Mouse (Mus musculus): ENCODE results near the gene Ltbp2. TPM values are rescaled to one million over a fixed set of nuclear protein-coding genes. Genes with fewer than 3 reads are reported as not detected.

Ltbp2 gene
- polyA plus RNA-seq, 1 experiment from 2014 or later, result 0.29 TPM

DNA sequence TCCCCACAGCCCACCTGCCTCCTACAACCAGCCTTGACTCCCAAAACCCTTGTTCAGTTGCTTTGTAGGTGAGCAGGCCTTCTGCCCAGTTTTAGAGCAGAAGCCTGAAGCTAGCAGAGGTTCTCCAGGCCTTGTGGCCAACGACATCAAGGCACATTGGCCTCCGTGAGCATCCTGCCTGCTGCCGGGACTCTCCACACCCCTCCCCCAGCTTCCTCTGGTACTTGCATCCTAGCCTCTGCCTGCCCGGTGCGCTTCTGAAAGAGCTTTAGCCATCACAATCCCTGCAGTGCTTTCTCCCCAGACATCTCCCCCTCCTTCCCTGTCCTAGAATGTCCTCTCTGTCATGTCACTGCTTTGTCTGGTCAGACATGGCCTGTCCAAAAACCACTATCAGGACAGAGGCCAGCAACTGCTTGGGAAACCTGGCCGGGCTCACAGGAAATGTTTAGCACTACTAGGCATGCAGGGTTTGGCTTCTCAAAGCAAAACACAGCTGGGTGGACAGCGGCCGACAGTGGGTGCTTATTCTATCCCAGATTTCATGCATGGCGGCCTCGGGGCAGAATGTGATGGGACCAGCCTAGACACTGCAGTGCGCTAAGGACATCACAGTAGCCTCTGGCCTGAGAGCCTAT is 24.8 kb downstream of the Ltbp2 start:
- peaks cover 39% of the 10 kb centered on the region for H3K4me1 ChIP-seq (replicated peaks; ENCODE audit: control insufficient read depth, insufficient read depth, low read length)
- 48% methylated on average over 11 of the region's 11 CpGs for WGBS
- no peaks in the 10 kb centered on the region for H3K36me3 ChIP-seq (ENCODE audit: control insufficient read depth, insufficient read depth, low read length)
- ATAC-seq (replicated peaks; ENCODE audit: low FRiP score), result no peak
- DNase-seq (ENCODE audit: low spot score), result no peak
- H3K9me3 ChIP-seq (ENCODE audit: control insufficient read depth, low read length), result no peaks in the 10 kb centered on the region
- H3K9ac ChIP-seq (ENCODE audit: low read depth, low read length), result no peak overlapping the region
- H3K27me3 ChIP-seq (replicated peaks; ENCODE audit: control insufficient read depth, insufficient read depth, low read length), result 0 out of 2 replicates have a peak, but pooled peaks cover 6% of the 10 kb centered on the region
- H3K4me2 ChIP-seq, result no peak overlapping the region
- no peak overlapping the region for H3K27ac ChIP-seq (ENCODE audit: low read depth, low read length)
- H3K4me3 ChIP-seq (ENCODE audit: low read depth, low read length), result no peak overlapping the region

DNA sequence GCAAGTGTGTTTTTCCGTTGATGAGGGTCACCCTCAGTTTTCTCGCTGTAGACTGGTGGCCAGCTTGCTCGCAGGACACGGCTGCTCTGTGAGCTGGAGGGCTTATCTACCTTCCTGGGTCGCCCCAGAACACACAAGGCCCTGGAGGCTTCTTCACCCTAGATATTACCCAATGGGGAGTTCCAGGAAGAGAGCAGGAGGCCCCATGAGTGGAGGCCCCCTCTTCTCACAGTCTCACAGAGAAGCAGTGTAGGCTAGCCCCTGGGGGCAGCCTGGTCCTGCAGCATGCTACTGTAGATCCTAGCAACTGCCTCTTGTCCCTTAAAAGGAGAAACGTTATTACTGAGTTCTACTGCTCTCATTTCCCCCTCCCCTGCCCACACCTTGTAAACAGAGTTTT is 28.4 kb downstream of the Ltbp2 start:
- Histone ChIP-seq H3K4me1 (replicated peaks; ENCODE audit: control insufficient read depth, insufficient read depth, low read length) (peaks cover 18% of the 10 kb centered on the region), H3K27me3 (replicated peaks; ENCODE audit: control insufficient read depth, insufficient read depth, low read length) (0 out of 2 replicates have a peak, but pooled peaks cover 14% of the 10 kb centered on the region), H3K9ac (ENCODE audit: low read depth, low read length) (0 out of 2 replicates have a peak overlapping the region, but pooled peaks have one; percentile 21), H3K27ac (ENCODE audit: low read depth, low read length) (no peak overlapping the region), H3K9me3 (ENCODE audit: control insufficient read depth, low read length) (no peaks in the 10 kb centered on the region), H3K4me2 (no peak overlapping the region), H3K36me3 (ENCODE audit: control insufficient read depth, insufficient read depth, low read length) (no peaks in the 10 kb centered on the region), H3K4me3 (ENCODE audit: low read depth, low read length) (no peak overlapping the region)
- 39% methylated on average over 6 of the region's 6 CpGs for WGBS
- ATAC-seq (replicated peaks; ENCODE audit: low FRiP score) (peak; percentile 79), DNase-seq (ENCODE audit: low spot score) (no peak)

DNA sequence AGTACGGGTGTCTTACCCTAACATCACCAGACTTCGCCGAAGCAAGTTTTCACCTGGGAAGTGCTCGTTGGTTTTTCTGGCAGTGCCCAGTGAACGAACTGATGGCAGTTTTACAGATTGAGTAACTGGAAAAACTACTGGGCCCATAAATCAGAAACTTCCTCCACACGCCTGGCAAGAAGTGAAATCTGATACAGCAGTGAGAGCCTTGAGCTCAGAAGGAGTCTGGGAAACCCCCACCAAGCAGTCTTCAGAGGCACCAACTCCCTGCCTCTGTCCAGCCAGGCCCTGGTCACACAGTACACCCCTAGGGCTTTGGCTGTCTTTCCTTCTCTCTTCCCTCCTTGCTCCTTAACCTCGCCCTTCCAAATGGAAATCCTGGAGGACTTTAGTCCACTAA is 28.9 kb downstream of the Ltbp2 start:
- Histone ChIP-seq H3K9me3 (ENCODE audit: control insufficient read depth, low read length) (no peaks in the 10 kb centered on the region), H3K4me2 (no peak overlapping the region), H3K36me3 (ENCODE audit: control insufficient read depth, insufficient read depth, low read length) (no peaks in the 10 kb centered on the region), H3K27me3 (replicated peaks; ENCODE audit: control insufficient read depth, insufficient read depth, low read length) (0 out of 2 replicates have a peak, but pooled peaks cover 14% of the 10 kb centered on the region), H3K27ac (ENCODE audit: low read depth, low read length) (no peak overlapping the region), H3K4me3 (ENCODE audit: low read depth, low read length) (no peak overlapping the region), H3K9ac (ENCODE audit: low read depth, low read length) (no peak overlapping the region), H3K4me1 (replicated peaks; ENCODE audit: control insufficient read depth, insufficient read depth, low read length) (peaks cover 18% of the 10 kb centered on the region)
- DNase-seq (ENCODE audit: low spot score) (no peak), ATAC-seq (replicated peaks; ENCODE audit: low FRiP score) (no peak; the same call in 1 of the 2 replicates)
- 54% methylated on average over 7 of the region's 7 CpGs for WGBS

DNA sequence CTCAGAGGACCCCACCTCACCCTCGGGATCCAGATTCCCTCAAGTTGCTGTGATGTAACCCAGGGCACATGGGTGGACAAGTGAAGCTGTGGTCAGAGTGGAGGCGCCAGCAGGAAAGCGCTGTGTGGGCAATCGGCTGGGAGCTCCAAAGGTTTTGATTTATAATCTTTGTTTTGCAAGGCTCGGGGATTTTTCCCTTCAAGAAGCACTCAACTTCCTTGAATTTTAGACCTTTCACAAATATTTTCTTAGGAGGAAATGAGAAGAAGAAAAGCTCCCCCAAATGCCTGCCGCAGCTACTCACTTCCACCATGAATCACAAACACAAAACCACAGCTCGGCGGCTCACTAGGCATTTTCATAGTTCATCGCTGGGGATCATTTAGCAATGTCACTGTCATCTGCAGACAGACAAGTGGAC is 29.7 kb downstream of the Ltbp2 start:
- no peaks in the 10 kb centered on the region for H3K9me3 ChIP-seq (ENCODE audit: control insufficient read depth, low read length)
- no peaks in the 10 kb centered on the region for H3K36me3 ChIP-seq (ENCODE audit: control insufficient read depth, insufficient read depth, low read length)
- H3K4me2 ChIP-seq, result no peak overlapping the region
- no peak overlapping the region for H3K4me3 ChIP-seq (ENCODE audit: low read depth, low read length)
- H3K27me3 ChIP-seq (replicated peaks; ENCODE audit: control insufficient read depth, insufficient read depth, low read length), result 0 out of 2 replicates have a peak, but pooled peaks cover 14% of the 10 kb centered on the region
- no peak overlapping the region for H3K27ac ChIP-seq (ENCODE audit: low read depth, low read length)
- peaks cover 18% of the 10 kb centered on the region for H3K4me1 ChIP-seq (replicated peaks; ENCODE audit: control insufficient read depth, insufficient read depth, low read length)
- H3K9ac ChIP-seq (ENCODE audit: low read depth, low read length), result no peak overlapping the region
- ATAC-seq (replicated peaks; ENCODE audit: low FRiP score) (no peak), DNase-seq (ENCODE audit: low spot score) (no peak)
- WGBS, result 50% methylated on average over 9 of the region's 9 CpGs

DNA sequence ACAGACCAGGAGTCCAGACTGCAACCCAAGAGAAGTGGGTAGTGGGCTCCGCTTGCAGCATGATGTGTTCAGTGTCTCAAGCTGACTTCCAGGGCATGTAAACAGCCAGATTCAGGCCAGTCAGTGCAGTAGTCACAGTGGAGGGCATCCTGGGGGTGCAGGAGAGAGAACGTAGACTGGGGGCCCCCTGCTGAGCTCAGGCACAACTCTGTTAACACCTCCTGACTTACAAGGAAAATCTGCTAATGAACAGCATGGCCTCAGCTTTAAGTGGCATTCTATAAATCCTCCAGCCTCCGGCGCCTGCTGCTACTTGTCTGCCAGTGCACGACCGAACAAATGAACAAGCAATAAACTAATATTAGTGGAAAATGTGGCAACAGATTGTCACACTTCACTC is 33.6 kb downstream of the Ltbp2 start:
- H3K9ac ChIP-seq (ENCODE audit: low read depth, low read length), result no peak overlapping the region
- H3K4me2 ChIP-seq, result no peak overlapping the region
- no peaks in the 10 kb centered on the region for H3K36me3 ChIP-seq (ENCODE audit: control insufficient read depth, insufficient read depth, low read length)
- H3K9me3 ChIP-seq (ENCODE audit: control insufficient read depth, low read length), result no peaks in the 10 kb centered on the region
- H3K27ac ChIP-seq (ENCODE audit: low read depth, low read length), result no peak overlapping the region
- 71% methylated on average over 6 of the region's 6 CpGs for WGBS
- DNase-seq (ENCODE audit: low spot score) (no peak), ATAC-seq (replicated peaks; ENCODE audit: low FRiP score) (no peak)
- no peak overlapping the region for H3K4me3 ChIP-seq (ENCODE audit: low read depth, low read length)
- 0 out of 2 replicates have a peak, but pooled peaks cover 9% of the 10 kb centered on the region for H3K27me3 ChIP-seq (replicated peaks; ENCODE audit: control insufficient read depth, insufficient read depth, low read length)
- peaks cover 2% of the 10 kb centered on the region for H3K4me1 ChIP-seq (replicated peaks; ENCODE audit: control insufficient read depth, insufficient read depth, low read length)

DNA sequence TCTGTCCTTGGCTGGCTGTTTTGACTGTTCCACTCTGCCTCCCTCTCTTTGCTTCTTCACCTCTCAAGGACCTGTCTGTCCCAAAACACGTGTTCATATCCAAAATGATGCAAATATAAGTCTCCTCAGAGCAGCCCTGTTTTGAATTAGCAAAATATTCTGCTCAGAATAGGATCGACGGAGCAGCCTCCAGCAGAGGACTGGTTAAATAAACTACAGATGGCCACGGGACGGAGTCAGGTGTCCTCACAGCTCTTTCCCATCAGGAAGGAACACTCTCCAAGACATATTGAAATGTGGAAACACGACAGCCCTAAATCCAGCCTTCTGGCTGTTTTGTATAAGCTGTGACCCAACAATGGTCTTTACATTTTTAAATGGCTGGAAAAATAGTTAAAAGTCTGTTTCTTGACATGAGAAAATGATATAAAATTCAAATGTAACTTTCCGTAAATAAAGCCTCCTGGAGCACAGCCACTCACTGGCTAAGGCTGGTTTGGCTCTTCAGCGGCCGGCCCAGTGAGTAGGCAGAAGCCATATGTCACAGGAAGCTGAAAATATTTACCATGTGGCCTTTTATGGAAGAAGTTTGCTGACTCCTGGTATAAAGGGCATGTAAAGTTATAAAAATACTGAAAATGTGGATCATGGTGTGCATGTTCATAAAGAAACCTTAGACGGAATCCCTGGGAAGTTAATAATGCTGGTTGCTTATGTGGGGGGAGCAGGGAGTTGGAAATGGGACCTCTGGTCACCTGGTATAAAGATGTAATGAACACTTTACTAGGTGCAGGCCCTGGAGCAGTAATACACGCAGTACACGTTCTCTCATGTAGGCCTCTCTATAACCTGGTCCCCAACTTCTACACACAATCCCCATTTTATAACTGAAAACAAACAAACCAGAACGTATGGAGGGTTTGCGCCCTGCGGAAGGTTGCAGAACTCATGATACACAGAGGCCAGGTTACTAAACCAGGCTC is 34.9 kb downstream of the Ltbp2 start:
- Histone ChIP-seq H3K4me2 (no peak overlapping the region), H3K4me3 (ENCODE audit: low read depth, low read length) (no peak overlapping the region), H3K9ac (ENCODE audit: low read depth, low read length) (no peak overlapping the region), H3K27me3 (replicated peaks; ENCODE audit: control insufficient read depth, insufficient read depth, low read length) (0 out of 2 replicates have a peak, but pooled peaks cover 8% of the 10 kb centered on the region), H3K27ac (ENCODE audit: low read depth, low read length) (no peak overlapping the region), H3K36me3 (ENCODE audit: control insufficient read depth, insufficient read depth, low read length) (no peaks in the 10 kb centered on the region), H3K9me3 (ENCODE audit: control insufficient read depth, low read length) (no peaks in the 10 kb centered on the region), H3K4me1 (replicated peaks; ENCODE audit: control insufficient read depth, insufficient read depth, low read length) (no peaks in the 10 kb centered on the region)
- ATAC-seq (replicated peaks; ENCODE audit: low FRiP score), result no peak
- DNase-seq (ENCODE audit: low spot score), result no peak
- 82% methylated on average over 15 of the region's 15 CpGs for WGBS

DNA sequence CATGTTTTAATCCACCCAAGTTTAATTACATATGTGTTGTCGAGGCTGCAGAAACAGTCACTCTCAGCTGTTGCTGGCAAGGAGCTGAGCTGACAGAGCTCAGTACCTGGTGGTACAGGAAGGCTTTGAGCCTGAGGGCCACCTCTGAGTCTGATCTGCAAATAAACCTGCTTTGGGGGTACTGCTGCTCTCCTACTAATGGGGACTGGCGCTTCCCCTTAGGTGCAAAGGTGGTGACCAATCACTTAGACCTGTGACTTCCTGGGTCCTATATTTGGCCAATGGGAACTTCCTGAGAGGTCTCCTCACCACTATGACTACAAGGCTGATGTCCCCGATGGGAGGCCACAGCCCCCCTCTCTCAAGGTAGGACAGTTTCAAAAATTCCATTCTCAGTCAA is 35.6 kb downstream of the Ltbp2 start:
- DNase-seq (ENCODE audit: low spot score) (no peak), ATAC-seq (replicated peaks; ENCODE audit: low FRiP score) (no peak)
- Histone ChIP-seq H3K4me2 (no peak overlapping the region), H3K4me3 (ENCODE audit: low read depth, low read length) (no peak overlapping the region), H3K27me3 (replicated peaks; ENCODE audit: control insufficient read depth, insufficient read depth, low read length) (0 out of 2 replicates have a peak, but pooled peaks cover 7% of the 10 kb centered on the region), H3K9ac (ENCODE audit: low read depth, low read length) (no peak overlapping the region), H3K4me1 (replicated peaks; ENCODE audit: control insufficient read depth, insufficient read depth, low read length) (no peaks in the 10 kb centered on the region), H3K36me3 (ENCODE audit: control insufficient read depth, insufficient read depth, low read length) (no peaks in the 10 kb centered on the region), H3K27ac (ENCODE audit: low read depth, low read length) (no peak overlapping the region), H3K9me3 (ENCODE audit: control insufficient read depth, low read length) (no peaks in the 10 kb centered on the region)
- 64% methylated on average over 3 of the region's 3 CpGs for WGBS

DNA sequence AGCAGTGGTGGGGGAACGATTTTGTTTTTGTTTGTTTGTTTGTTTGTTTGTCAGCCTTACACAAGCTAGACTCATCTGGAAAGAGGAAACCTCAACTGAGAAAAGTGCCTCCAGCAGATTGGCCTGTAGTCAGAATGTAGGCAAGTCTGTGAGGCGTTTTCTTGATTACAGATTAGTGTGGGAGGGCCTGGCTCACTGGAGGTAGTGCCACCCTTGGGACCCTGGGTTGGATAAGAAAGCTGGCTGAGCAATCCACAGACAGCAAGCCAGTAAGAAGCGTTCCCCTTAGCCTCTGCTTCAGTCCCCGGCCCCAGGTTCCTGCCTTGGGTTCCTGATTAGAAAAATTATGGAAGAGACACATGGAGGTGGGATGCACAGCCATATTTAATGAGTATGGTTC is 36.4 kb downstream of the Ltbp2 start:
- 62% methylated on average over 4 of the region's 4 CpGs for WGBS
- Histone ChIP-seq H3K9me3 (ENCODE audit: control insufficient read depth, low read length) (no peaks in the 10 kb centered on the region), H3K9ac (ENCODE audit: low read depth, low read length) (no peak overlapping the region), H3K27ac (ENCODE audit: low read depth, low read length) (no peak overlapping the region), H3K36me3 (ENCODE audit: control insufficient read depth, insufficient read depth, low read length) (no peaks in the 10 kb centered on the region), H3K4me3 (ENCODE audit: low read depth, low read length) (no peak overlapping the region), H3K4me1 (replicated peaks; ENCODE audit: control insufficient read depth, insufficient read depth, low read length) (no peaks in the 10 kb centered on the region), H3K27me3 (replicated peaks; ENCODE audit: control insufficient read depth, insufficient read depth, low read length) (no peaks in the 10 kb centered on the region), H3K4me2 (no peak overlapping the region)
- no peak for ATAC-seq (replicated peaks; ENCODE audit: low FRiP score)
- no peak for DNase-seq (ENCODE audit: low spot score)
